Mouse (Mus musculus) thymus, adult 2 months (tissue): ENCODE measurements around the gene Asb16.

Experiments used
- CTCF ChIP-seq: fragments of 200-500 bp; IDR thresholded peaks from 2 replicates; pipeline ENCODE4 v1.5.1; 2012; ENCODE audit warnings: mild to moderate bottlenecking, control low read depth, low read length, moderate library complexity, borderline replicate concordance; ENCODE audit not compliant: control insufficient read depth, poor library complexity, insufficient read depth; ENCODE audit errors: extremely low read depth
- POLR2A ChIP-seq: fragments of 200-500 bp; IDR thresholded peaks from 2 replicates; pipeline ENCODE4 v1.6.1; 2012; ENCODE audit warnings: mild to moderate bottlenecking, low read length, control low read depth, moderate library complexity; ENCODE audit not compliant: control insufficient read depth, poor library complexity, insufficient read depth; ENCODE audit errors: extremely low read depth

DNA sequence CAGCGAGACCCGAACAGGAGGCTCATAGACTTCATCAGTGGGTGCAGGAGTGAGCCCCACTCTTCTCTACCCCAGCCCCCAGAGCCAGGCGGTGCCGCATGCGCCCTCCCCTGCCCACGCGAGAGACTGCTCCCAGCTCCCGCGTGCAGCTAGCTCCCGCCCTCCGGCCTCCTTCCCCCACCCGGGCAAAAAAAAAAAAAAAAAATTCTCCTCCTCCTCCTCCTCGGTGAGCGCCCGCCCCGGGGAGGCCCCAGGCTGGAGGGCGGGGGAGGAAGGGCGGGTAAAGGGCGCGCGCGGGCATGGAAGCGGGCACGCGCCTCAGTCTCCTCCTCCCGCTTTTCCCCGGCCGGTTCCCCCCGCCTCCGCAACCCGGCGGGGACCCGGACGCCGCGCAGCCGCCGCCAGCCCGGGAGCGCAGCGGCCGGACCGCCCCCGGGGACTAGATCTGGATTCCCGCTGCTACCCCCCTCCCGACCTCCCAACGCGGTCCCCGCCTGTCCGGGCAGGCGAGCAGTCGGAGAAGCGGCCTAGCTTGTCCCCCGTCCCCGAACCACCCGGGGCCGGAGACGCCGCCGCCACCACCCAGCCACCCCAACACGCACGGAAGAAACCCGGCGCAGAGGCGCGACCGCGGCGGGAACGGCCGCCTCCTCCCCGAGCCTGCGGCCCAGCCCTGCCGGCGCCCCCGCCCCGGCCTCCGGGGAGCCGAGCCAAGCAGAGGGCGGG, 48.2 kb downstream of the Asb16 start:
- TF ChIP-seq POLR2A: peak; percentile 80
- TF ChIP-seq CTCF: no peak; the same call in 1 of the 2 replicates
